Mouse (Mus musculus): ENCODE results near the gene Crebrf. TPM values are rescaled to one million over a fixed set of nuclear protein-coding genes. Genes with fewer than 3 reads are reported as not detected.

The Crebrf gene
- polyA plus RNA-seq, 1 experiment from 2014 or later = 13.5 TPM

GRCm38 (mm10) chr17:26699819-26700616, 15.4 kb upstream of the Crebrf start:
- Histone ChIP-seq H3K27me3 (replicated peaks; ENCODE audit: control insufficient read depth, insufficient read depth, low read length) (no peaks in the 10 kb centered on the region), H3K27ac (ENCODE audit: low read depth, low read length) (peak overlapping the region; percentile 79), H3K36me3 (ENCODE audit: control insufficient read depth, insufficient read depth) (peaks cover 34% of the 10 kb centered on the region), H3K4me3 (ENCODE audit: low read depth, low read length) (no peak overlapping the region), H3K9ac (ENCODE audit: low read depth, low read length) (no peak overlapping the region), H3K9me3 (ENCODE audit: control insufficient read depth) (no peaks in the 10 kb centered on the region), H3K4me1 (replicated peaks; ENCODE audit: control insufficient read depth, insufficient read depth, low read length) (0 out of 2 replicates have a peak, but pooled peaks cover 5% of the 10 kb centered on the region), H3K4me2 (replicated peaks; ENCODE audit: low read depth) (no peak overlapping the region)
- peak; percentile 89 for ATAC-seq
- TF ChIP-seq CTCF (IDR thresholded peaks at IDR 0.05; ENCODE audit: low read depth) = peak; percentile 31; the same call in 1 of the 2 replicates
- 64% methylated on average over 10 of the region's 10 CpGs for WGBS

DNA sequence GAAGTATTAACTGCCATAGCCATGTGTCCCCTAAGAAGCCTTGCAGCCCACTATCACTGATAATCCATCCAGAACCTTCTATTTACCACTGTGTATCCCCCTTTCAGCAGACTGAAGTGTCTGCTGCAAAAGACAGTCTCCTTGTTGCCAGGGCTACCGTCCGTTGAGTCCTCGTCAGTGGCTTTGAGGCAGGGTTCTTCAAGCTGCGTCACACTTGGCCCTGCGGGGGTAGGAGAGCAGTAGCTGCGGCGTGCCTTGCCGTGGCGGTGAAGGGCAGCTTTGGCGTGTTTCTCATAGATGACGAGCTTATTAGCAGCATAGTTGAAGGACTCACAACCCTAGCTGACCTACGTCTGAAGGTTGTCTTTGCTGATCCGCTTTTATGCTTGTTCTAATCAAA, 13.9 kb upstream of the Crebrf start:
- WGBS = 88% methylated on average over 13 of the region's 13 CpGs
- TF ChIP-seq CTCF (IDR thresholded peaks at IDR 0.05; ENCODE audit: low read depth) = no peak
- Histone ChIP-seq H3K27me3 (replicated peaks; ENCODE audit: control insufficient read depth, insufficient read depth, low read length) (no peaks in the 10 kb centered on the region), H3K9me3 (ENCODE audit: control insufficient read depth) (no peaks in the 10 kb centered on the region), H3K4me2 (replicated peaks; ENCODE audit: low read depth) (no peak overlapping the region), H3K36me3 (ENCODE audit: control insufficient read depth, insufficient read depth) (peaks cover 24% of the 10 kb centered on the region), H3K4me1 (replicated peaks; ENCODE audit: control insufficient read depth, insufficient read depth, low read length) (0 out of 2 replicates have a peak, but pooled peaks cover 5% of the 10 kb centered on the region), H3K27ac (ENCODE audit: low read depth, low read length) (no peak overlapping the region), H3K9ac (ENCODE audit: low read depth, low read length) (no peak overlapping the region), H3K4me3 (ENCODE audit: low read depth, low read length) (no peak overlapping the region)
- no peak for ATAC-seq

DNA sequence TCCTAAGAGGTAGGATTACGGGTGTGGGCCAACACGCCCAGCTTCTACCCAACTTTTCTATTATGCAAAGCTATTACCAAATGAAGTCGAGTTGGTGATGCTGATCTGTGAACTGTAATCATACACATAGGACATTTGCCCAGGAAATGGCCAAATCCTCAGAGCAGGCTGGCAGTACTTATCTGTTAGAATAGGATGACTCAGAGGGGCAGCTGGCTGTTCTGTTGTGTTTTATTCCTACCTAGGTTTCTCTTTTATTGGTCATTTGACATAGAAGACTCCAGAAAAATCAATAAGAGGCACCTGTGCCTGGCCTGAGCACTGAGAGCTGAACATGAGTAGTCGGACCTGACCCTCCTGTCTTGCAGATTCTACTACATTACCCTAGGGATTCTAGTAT, 12.8 kb upstream of the Crebrf start:
- Histone ChIP-seq H3K9me3 (ENCODE audit: control insufficient read depth) (no peaks in the 10 kb centered on the region), H3K9ac (ENCODE audit: low read depth, low read length) (no peak overlapping the region), H3K36me3 (ENCODE audit: control insufficient read depth, insufficient read depth) (peaks cover 21% of the 10 kb centered on the region; the same call in 1 of the 2 replicates), H3K4me1 (replicated peaks; ENCODE audit: control insufficient read depth, insufficient read depth, low read length) (0 out of 2 replicates have a peak, but pooled peaks cover 5% of the 10 kb centered on the region), H3K27me3 (replicated peaks; ENCODE audit: control insufficient read depth, insufficient read depth, low read length) (no peaks in the 10 kb centered on the region), H3K4me3 (ENCODE audit: low read depth, low read length) (no peak overlapping the region), H3K27ac (ENCODE audit: low read depth, low read length) (peak overlapping the region; percentile 30; the same call in 1 of the 2 replicates), H3K4me2 (replicated peaks; ENCODE audit: low read depth) (no peak overlapping the region)
- WGBS = 55% methylated on average over 4 of the region's 4 CpGs
- no peak for TF ChIP-seq CTCF (IDR thresholded peaks at IDR 0.05; ENCODE audit: low read depth)
- peak; percentile 13; the same call in 1 of the 2 replicates for ATAC-seq

DNA sequence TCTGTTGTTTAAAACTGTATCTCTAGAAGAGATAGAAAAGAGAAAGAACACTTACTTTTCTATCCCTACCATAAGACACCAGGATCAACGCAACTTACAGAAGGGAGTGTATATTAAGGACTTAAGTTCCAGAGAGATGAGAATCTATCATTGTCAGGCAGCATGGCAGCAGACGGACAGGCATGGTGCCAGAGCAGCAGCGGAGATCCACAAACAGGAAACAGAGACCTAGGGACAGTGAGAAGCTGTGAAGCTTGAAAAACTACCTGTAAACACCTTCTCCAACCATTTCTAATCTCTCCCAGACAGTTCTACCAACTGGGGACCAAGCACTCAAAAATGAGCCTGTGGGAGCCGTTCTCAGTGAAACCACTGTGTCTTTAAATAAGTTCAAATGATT, 11.8 kb upstream of the Crebrf start:
- no peaks in the 10 kb centered on the region for H3K9me3 ChIP-seq (ENCODE audit: control insufficient read depth)
- no peak overlapping the region for H3K4me3 ChIP-seq (ENCODE audit: low read depth, low read length)
- H3K4me1 ChIP-seq (replicated peaks; ENCODE audit: control insufficient read depth, insufficient read depth, low read length) = 0 out of 2 replicates have a peak, but pooled peaks cover 5% of the 10 kb centered on the region
- no peak for TF ChIP-seq CTCF (IDR thresholded peaks at IDR 0.05; ENCODE audit: low read depth)
- no peaks in the 10 kb centered on the region for H3K27me3 ChIP-seq (replicated peaks; ENCODE audit: control insufficient read depth, insufficient read depth, low read length)
- H3K9ac ChIP-seq (ENCODE audit: low read depth, low read length) = no peak overlapping the region
- 78% methylated on average over 4 of the region's 4 CpGs for WGBS
- ATAC-seq = no peak
- H3K27ac ChIP-seq (ENCODE audit: low read depth, low read length) = no peak overlapping the region
- H3K4me2 ChIP-seq (replicated peaks; ENCODE audit: low read depth) = no peak overlapping the region
- peaks cover 12% of the 10 kb centered on the region; the same call in 1 of the 2 replicates for H3K36me3 ChIP-seq (ENCODE audit: control insufficient read depth, insufficient read depth)

DNA sequence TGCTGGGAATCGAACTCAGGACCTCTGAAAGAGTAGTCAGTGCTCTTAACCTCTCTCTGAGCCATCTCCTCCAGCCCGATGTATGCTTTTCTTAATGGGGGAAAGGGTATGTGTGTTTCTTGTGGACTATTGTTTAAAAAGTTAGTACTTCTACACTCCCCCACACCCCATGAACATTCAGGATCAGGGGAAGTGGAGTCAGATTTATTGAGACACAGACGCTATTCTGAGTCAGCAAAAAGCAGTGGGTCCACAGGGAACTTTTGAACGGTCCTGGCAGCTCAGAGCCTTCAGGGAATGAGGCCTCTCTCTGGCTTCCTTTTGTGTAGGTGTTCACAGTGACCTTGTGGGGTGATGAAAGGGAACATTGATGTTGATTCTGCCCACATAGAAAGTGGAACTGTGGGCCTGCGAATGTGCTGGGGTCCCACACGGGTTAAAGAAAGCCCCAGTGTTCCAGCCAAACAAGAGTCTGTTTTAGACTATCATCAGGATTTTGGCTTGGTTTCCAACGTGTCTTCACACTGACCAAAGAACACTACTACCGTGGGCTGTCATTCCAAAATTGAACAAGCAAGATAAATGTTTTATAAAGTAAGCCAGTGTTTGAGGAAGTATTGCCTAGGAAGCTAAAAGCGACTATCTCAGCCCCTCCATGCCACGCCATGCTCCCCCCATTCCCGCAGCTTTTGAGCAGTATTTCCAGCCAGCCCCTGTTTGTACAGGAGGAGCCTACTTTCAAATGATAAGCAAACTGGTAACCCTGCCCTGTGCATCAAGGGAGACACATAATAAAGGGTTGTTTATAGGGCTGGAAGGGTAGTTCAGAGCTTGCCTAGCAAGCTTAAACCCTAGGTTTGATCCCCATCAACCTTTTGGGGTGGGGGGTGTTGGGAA, 9.7 kb upstream of the Crebrf start:
- no peak overlapping the region for H3K9ac ChIP-seq (ENCODE audit: low read depth, low read length)
- H3K27ac ChIP-seq (ENCODE audit: low read depth, low read length) = no peak overlapping the region
- no peak for ATAC-seq
- 55% methylated on average over 11 of the region's 11 CpGs for WGBS
- H3K27me3 ChIP-seq (replicated peaks; ENCODE audit: control insufficient read depth, insufficient read depth, low read length) = no peaks in the 10 kb centered on the region
- no peak overlapping the region for H3K4me2 ChIP-seq (replicated peaks; ENCODE audit: low read depth)
- TF ChIP-seq CTCF (IDR thresholded peaks at IDR 0.05; ENCODE audit: low read depth) = 0 out of 2 replicates have a peak, but pooled peaks have one; percentile 0
- H3K36me3 ChIP-seq (ENCODE audit: control insufficient read depth, insufficient read depth) = 0 out of 2 replicates have a peak, but pooled peaks cover 5% of the 10 kb centered on the region
- no peak overlapping the region for H3K4me3 ChIP-seq (ENCODE audit: low read depth, low read length)
- no peaks in the 10 kb centered on the region for H3K9me3 ChIP-seq (ENCODE audit: control insufficient read depth)
- 0 out of 2 replicates have a peak, but pooled peaks cover 5% of the 10 kb centered on the region for H3K4me1 ChIP-seq (replicated peaks; ENCODE audit: control insufficient read depth, insufficient read depth, low read length)

DNA sequence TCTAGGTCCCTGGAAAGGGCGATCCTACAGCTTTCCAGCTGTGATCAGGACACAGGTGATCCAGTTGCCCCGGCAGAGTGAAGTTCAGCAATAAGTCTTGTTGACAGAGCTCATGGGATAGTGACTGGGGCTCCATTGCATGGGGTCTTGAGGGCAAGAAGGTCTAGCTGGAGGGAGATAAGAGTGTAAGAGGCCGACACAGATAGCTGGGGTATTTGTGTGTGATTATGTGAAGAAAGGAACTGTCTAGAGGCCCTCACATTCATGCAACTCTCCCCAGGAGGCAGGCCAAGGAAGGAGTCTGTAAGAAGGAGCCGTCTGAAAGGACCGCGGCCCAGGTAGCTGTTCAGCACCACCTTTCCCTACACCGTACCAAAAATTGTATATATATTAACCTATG, 8.4 kb upstream of the Crebrf start:
- no peak for TF ChIP-seq CTCF (IDR thresholded peaks at IDR 0.05; ENCODE audit: low read depth)
- Histone ChIP-seq H3K9me3 (ENCODE audit: control insufficient read depth) (no peaks in the 10 kb centered on the region), H3K4me2 (replicated peaks; ENCODE audit: low read depth) (no peak overlapping the region), H3K36me3 (ENCODE audit: control insufficient read depth, insufficient read depth) (no peaks in the 10 kb centered on the region), H3K27ac (ENCODE audit: low read depth, low read length) (no peak overlapping the region), H3K9ac (ENCODE audit: low read depth, low read length) (no peak overlapping the region), H3K27me3 (replicated peaks; ENCODE audit: control insufficient read depth, insufficient read depth, low read length) (no peaks in the 10 kb centered on the region), H3K4me3 (ENCODE audit: low read depth, low read length) (no peak overlapping the region), H3K4me1 (replicated peaks; ENCODE audit: control insufficient read depth, insufficient read depth, low read length) (0 out of 2 replicates have a peak, but pooled peaks cover 5% of the 10 kb centered on the region)
- WGBS = 59% methylated on average over 7 of the region's 7 CpGs
- ATAC-seq = no peak
